Mouse (Mus musculus) C3H10T1/2 (cell line): Measurements from ENCODE around the gene Paip2b. TPM values are rescaled to one million over a fixed set of nuclear protein-coding genes. Genes with fewer than 3 reads are reported as not detected.

ENCODE experiments used
- polyA plus RNA-seq, 2 experiments: library from polyadenylated mRNA; unstranded; fragments of >200 nt; fragmentation: generic; extraction: Trizol; gene quantifications; one replicate each; pipeline ENCODE4 v1.2.1; 2012; ENCODE audit warnings: missing spikeins in 2 of 2

Paip2b gene
- 10 to 100 TPM in 1 of 2 experiments, 1 to 10 TPM in 1; 1.7 to 16.8 TPM for polyA plus RNA-seq

GRCm38 (mm10) chr6:83831606-83832123 lies at the start of gene Paip2b:
TSS of gene Paip2b (minus strand) at chr6:83831741.

GRCm38 (mm10) chr6:83866954-83867597 lies 35.5 kb upstream of the Paip2b start, which contains the start of gene Zfp638:
TSS of gene Zfp638 (plus strand) at chr6:83867109.

GRCm38 (mm10) chr6:83794760-83795296 lies 36.7 kb downstream of the Paip2b start, which contains the start of gene Nagk:
TSS of gene Nagk (plus strand) at chr6:83794982.

GRCm38 (mm10) chr6:83775638-83776293 lies 55.8 kb downstream of the Paip2b start, which contains the start of gene Tex261:
TSS of gene Tex261 (minus strand) at chr6:83775813.

GRCm38 (mm10) chr6:83762344-83762743 lies 69.2 kb downstream of the Paip2b start, which contains the start of gene Ankrd53:
TSS of gene Ankrd53 (plus strand) at chr6:83762644.

Other genes with a start within 250 kb of the Paip2b start
- gene Clec4f, start 175.6 kb downstream of the Paip2b start, polyA plus RNA-seq, result not detected
- gene Cd207, start 153.9 kb downstream of the Paip2b start, polyA plus RNA-seq, result not detected
- 1 to 10 TPM; 1.2 to 2.6 TPM for gene Vax2, start 120.5 kb downstream of the Paip2b start, polyA plus RNA-seq
- gene Atp6v1b1, start 88.8 kb downstream of the Paip2b start, polyA plus RNA-seq, result under 1 TPM; 0.02 to 0.07 TPM
- under 1 TPM in 1 of 2 experiments, not detected in 1; 0.04 TPM for gene Ankrd53, start 69.1 kb downstream of the Paip2b start, polyA plus RNA-seq
- 10 to 100 TPM; 60.6 to 67.3 TPM for gene Tex261, start 55.9 kb downstream of the Paip2b start, polyA plus RNA-seq
- gene Nagk, start 36.8 kb downstream of the Paip2b start, polyA plus RNA-seq, result 10 to 100 TPM; 25.5 to 83.1 TPM
- gene Zfp638, start 35.4 kb upstream of the Paip2b start, polyA plus RNA-seq, result 1 to 10 TPM in 1 of 2 experiments, under 1 TPM in 1; 0.67 to 5.8 TPM
- 10 to 100 TPM; 14.7 to 31.1 TPM for gene Dysf, start 176.8 kb upstream of the Paip2b start, polyA plus RNA-seq